Mouse (Mus musculus): ENCODE data around the gene Peak1.

Peak1 gene

DNA sequence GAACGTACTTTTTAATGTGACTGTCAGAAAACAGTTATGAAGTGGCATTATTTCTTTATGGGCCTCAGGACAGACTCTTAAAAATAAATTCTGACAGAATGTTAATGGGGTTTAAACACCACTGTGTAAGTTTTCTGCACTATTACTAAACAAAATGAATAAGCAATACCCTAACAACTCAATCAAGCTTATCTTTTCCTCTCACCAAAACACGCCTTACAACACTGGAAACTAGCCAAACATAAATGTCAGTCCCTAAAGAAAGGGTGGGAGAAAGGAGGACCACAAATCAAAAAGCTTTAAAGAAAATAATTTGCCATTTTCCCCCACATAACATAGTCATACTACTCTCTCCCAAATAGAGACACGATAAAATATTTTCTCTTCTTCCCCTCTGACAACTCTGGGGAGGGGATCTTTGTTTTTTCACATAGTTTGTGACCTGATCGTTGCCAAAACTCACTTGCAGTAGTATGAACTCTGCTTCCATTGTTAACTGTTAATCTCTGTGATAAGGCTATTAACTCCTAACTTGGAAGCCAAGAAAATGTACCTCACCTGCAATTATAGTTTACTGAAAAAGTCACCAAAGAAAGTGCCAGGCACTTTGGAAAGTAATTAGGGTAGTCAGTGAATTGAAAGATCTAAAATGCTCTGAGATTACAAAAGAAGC is 1.8 kb downstream of the Peak1 start:
- no peak for DNase-seq (ENCODE audit: low spot score in 2 of 2)

DNA sequence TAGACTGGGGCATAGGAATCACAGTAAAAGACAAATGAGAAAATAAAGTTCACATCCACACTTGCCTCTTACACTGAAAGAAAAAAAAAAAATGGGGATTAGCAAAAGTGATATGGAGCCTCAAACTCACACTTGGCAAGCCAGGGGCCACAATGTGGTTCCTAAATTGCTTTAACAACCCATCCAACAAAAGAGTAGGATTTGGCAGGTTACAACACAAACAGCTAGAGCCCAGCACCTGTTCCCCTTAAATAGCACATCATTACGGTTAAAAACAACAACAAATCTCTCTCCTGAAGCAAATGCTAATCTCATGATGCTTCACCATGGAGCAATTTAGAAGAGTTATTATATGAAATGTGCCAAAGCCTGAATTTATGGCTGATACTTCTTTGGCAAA is 2.5 kb downstream of the Peak1 start:
- no peak for DNase-seq (ENCODE audit: low spot score in 2 of 2)

DNA sequence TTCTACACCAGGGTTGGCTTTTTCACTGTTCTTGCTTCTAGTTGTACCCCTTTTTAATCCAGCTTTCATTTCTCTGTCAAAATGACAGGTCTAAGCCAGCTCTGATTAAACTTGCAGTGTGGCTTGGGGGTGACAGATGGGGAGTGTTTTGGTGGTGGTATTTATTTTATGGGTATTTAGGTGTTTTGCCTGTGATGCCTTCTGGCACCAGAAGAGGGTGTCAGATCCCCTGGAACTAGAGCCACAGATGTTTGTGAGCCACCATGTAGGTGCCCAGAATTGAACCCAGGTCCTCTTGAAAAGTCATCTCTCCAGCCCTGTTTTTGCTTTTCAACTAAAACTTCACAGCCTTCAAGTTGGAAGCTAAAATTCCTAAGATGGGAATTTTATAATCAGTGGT is 3.5 kb downstream of the Peak1 start:
- no peak for DNase-seq (ENCODE audit: low spot score in 2 of 2)

DNA sequence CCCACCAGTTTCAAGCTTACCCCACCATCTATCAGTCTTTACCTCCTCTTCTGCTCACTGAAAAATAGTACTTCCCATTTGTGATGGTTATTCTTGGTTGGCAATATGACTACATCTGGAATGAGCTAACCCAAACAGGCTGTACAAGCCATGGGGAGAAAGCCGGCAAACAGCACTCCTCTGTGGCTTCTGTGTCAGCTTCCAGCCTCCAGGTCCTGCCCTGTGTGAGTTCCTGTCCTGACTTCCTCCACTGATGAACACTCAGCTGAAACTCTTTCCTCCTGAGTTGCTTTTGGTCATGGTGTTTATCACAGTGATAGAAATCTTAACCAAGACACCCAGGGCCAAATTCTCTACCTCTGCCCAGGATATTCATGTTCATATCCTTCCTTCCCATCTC is 5.2 kb downstream of the Peak1 start:
- no peak for DNase-seq (ENCODE audit: low spot score in 2 of 2)

DNA sequence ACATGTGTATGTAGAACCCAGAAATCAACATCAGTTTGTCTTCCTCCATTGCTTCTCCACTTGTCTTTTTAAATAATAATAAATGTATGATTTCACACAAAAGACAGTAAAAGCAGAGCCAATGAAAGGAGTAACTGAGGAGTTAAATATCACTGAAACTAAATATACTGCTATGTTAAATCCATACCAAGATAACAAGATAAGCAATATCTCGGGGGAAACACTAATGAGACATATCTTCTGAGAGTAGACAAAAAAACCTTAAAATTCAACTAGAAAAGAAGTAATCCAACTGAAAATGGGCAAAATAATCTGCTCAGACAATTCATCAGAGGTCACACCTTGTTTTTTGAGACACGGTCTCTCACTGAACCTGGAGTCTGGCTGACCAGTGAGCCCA is 7.9 kb downstream of the Peak1 start:
- no peak for DNase-seq (ENCODE audit: low spot score in 2 of 2)

DNA sequence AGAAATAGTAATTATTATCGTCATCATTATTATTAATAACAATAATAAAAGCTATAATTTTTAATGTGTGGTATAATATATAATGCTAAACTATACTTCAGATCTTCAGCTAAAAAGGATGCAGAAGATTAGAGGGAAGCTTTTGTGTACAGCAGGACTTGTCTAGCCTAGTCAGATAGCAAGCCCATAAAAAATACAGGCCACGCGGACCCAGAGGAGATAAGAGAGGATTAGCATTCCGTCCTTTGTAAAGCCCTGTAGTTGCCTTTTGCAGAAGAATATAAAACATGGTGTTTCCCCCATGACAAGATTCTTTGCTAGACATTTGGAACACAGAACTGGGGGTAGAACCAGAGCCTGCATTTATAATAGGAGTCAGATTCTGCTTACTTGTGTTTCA is 13.2 kb downstream of the Peak1 start:
- DNase-seq (ENCODE audit: low spot score in 2 of 2): no peak

DNA sequence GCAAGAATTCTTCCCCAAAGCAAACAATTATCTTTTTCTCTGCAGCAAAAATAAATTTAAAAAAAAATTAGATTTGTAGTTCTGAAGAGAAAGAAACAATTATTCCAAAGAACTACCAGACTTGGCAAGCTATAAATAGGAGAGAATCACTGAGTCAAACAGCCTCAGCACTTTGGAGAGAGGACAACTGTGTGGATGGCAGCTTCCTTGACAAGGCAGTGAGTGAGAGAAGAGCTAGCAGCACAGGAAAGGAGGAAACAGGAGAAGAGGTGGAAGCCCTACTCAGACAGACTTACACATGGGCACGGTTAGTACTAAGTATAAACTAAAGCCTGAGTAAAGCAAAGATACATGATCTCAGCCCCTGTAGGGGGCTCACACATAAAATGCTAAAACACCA is 21.6 kb downstream of the Peak1 start:
- no peak for DNase-seq (ENCODE audit: low spot score in 2 of 2)

DNA sequence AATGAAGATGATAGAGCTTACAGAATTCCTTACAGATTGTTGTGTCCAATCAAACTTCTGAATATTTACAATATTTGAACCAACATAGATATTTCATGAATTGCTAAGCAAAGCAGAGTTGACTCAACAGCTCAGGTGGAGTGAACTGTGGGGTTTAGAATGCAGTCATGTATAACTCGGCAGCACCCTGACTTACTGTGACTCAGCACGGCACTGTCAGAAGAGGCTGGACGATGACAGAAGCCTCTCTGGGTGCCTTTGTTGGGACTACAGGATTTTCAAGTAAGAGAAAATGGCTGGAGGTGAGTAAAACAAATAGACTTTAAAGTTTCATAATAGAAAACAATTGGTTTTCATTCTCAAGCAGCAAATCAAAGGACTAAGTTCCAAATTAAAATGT is 25.0 kb downstream of the Peak1 start:
- no peak for DNase-seq (ENCODE audit: low spot score in 2 of 2)

DNA sequence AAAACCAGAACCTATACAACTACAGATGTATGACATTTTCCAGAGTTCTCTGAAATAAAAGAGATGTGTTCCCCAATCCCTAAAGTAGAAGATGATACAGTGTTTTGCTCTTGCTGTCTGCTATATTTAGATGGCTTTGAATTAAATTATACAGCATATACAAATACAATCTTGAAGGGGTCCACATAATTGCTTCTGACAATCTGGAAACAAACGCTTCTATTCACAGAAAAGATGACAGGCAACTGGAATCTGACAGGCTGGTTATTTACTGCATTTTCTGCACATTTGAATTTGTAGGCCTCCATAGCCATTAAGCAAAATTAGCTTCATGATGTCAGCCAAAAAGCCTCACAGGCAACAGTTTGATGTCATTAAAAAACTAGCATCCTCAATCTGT is 35.1 kb downstream of the Peak1 start:
- no peak for DNase-seq (ENCODE audit: low spot score in 2 of 2)

DNA sequence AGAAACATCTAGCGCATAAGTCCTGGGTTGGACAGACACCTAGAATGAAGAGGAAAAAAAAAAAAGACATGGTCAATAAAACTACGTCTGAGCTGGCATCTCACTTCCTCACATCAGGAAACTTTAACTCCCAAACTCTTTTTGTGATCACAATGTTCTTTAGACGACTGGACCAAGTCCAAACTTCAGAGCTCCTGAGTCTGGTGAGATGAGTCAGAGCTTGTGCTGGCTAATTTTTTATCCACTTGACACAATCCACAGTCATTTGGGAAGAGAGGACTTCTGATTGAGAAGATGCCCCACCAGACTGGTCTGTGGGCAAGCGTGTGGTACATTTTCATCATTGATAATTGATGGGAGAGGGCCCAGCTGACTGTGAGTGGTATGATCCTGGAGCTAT is 43.5 kb downstream of the Peak1 start:
- no peak for DNase-seq (ENCODE audit: low spot score in 2 of 2)

DNA sequence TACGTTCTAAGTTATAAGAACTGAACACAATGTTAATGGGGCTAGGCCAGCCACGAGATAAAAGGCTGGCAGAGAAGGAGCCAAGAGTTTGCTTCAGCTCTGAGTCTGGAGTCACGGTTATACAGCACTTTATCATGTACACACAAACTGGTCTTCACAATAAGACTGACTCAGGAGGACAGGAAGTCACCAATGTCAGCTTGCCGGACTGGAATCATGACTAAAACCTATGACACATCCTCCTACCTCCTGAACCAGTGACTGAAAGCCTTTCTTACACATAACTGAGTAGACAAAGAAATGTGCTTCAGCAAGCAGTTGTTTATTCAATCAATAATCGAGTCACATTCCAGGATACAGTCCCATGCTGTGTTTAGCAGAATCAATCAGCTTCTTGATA is 47.2 kb downstream of the Peak1 start:
- peak; percentile 13 to 19 for DNase-seq (ENCODE audit: low spot score in 2 of 2)

DNA sequence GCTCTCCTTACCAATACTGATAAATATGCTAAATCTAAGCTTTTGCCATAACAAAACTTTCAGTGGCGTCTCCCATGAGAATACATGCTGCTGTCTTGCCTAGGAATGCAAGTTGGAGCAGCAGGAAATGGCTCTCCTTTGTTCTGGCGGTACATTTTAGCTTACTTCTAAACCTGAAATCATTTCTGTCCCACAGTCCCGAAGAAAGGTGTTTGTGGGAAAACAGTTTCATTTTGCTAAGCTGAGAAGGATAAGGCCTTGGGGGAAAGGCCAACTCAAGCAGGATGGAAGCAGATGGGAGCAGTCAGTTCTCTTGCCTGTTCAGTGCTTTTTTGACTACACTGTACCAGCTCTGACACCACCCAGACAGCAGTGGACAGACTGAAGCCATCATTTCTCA is 49.1 kb downstream of the Peak1 start:
- no peak for DNase-seq (ENCODE audit: low spot score in 2 of 2)

DNA sequence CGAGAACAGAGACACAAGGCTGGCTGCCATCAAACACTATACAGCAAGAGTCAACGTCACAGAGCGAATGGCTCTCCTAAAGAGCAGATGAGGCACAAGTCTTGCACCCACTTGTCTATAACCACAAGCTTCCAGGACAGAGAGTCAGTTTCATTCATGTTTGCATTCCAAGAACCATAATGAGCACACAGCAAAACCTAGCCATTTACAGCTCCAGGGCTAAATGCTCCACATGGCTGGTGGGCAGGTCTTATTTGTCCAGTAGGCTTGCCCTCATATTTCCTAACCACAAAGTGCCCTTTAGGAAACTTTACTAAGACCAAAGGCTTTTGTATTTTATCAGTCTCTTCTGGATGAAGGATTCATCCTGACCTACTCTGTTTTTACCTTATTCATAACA is 54.6 kb downstream of the Peak1 start:
- no peak for DNase-seq (ENCODE audit: low spot score in 2 of 2)

DNA sequence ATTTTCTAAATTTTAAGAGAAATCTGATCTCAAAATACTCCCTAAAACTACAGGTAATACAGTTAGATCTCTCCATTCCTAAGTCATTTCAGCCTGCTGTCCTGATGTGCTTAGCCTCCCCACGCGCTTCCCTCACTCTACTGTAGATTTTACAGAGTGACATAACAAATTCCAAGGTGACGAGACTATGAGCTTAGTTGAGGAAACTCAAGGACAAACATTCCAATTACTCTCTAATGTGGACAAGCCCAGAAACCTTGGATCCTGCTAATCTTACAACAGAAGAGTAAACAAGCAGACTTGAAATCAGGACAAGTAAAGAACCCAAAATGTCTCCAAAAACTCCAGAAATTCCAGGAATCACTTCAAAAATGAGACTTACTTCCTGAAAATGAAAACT is 58.6 kb downstream of the Peak1 start:
- no peak for DNase-seq (ENCODE audit: low spot score in 2 of 2)

DNA sequence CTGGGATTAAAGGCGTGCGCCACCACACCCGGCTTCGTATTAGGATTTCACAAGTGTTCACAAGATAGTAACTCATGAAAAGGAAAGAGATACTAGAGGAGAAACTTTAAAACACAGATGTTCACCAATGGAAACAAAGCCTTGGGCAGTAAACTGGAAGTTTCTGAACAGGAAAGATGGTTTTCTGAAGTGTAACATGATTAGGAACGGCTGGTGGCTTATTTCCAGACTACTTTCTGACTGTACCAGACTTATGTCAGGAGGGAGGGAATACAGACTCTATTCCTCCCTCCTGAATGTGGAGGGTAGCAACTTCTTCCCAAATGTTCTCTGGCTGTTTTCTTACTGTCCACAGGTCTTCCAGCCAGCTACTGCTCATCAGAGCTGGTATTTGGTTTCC is 62.7 kb downstream of the Peak1 start:
- no peak for DNase-seq (ENCODE audit: low spot score in 2 of 2)

DNA sequence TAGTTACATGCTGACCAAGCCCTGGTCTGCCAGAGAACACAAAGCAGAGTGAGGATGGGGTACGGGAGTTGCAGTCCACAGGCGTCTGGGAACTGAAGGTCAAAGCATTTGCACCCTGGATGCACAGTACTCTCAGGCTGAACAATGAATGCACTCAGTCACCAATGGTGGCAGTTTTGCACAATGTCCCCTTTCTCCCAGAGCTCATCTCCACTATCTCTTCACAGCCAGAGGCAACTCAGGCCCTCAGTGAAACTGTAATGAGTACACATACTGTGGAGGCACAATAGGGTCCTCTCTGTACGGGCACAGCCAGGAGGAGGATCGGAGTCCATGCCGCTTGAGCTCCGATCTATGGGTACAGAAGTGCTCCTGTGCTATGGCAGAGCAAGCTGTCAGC is 71.5 kb downstream of the Peak1 start:
- DNase-seq (ENCODE audit: low spot score in 2 of 2): no peak

DNA sequence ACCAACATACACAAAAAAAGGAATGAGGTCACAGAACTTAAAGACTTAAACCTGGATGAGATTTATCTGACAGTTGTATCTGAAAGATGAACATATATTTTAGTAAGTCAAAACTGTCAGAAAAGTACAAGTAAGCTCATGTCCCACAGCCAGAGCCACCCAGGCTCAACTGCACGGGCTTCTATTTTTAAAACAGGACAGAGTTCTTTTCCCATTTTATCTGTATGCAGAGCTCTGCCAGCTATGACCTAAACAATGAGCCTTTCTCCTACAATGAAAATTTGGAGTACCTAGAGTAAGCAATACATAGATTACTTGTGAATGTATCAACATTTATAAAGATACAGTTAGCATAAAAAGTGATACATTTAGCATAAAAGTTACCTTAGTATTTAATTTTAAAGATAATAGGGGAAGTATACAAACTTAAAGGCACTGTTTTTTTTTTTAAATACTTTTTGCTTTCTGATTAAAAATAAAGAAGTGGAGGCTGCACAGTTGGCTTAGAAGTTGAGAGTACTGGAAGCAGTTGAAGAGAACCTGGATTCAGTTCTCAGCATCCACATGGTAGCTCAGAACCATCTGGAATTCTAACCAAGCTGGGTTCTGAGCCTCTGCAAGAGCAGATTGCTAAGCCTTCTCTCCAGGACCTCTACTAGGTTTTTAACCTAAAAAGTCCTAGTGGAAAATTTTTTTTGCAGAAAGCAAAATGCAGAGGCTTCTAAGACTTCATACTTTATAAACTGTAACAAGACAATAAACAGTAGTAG is 78.3 kb downstream of the Peak1 start:
- no peak for DNase-seq (ENCODE audit: low spot score in 2 of 2)

DNA sequence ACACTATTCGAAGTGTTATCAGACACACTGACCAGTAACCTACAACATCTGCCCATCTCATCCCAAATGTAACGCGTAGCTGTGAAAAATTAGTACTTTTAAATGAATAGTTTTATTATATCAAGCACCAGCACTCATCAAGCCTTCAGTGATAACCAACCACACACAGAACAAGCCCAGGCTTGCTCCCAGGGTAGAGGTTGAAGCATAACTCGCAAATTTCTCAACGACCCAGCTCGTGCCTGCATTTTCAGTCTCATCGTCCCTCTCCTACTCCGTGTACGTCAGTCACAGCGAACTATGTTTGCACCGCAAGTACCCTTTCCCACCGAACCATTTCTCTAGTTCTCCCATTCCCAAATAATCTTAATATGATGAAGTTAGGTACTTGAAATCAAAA is 83.5 kb downstream of the Peak1 start:
- peak in 1 of 2 experiments; percentile 15 for DNase-seq (ENCODE audit: low spot score in 2 of 2)

DNA sequence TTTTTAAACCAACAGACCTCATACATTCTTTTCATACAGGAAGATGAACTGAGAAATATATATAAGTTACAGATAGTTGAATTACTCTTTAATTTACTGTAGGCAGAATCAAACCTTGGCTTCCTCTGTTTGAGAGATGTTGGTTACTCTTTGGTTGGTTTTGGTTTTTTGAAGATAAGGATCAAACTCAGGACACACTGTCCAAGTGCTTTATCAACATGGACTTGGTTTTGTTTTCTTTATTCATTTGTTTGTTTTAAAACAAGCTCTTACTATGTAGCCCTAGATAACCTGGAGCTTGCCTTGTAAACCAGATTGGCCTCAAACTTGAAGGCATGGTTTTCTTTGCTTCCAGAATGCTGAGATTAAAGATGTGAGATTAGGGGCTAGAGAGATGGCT is 85.1 kb downstream of the Peak1 start:
- no peak for DNase-seq (ENCODE audit: low spot score in 2 of 2)

DNA sequence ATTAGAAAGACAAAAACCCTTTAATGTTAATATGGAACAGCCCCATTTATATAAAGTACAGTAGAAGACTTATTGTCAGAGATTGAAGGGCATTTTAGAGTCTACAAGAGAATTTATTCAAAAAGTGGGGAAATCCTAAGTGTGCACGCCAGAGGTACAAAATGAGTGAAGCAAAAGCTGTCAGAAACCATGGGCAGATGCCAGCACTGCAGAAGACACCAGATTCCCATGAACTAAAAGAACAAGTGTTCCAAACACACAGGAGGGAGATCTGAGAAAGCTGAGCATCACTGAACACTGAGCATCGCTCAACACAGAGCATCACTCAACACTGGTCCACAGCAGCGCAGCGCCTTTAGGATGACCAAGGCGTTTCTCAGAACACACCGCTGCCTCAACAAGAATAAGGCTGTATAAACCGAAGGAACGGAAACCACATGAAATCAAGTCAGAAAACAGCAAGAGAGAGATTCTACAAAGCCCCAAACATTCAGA is 91.3 kb downstream of the Peak1 start:
- no peak for DNase-seq (ENCODE audit: low spot score in 2 of 2)

DNA sequence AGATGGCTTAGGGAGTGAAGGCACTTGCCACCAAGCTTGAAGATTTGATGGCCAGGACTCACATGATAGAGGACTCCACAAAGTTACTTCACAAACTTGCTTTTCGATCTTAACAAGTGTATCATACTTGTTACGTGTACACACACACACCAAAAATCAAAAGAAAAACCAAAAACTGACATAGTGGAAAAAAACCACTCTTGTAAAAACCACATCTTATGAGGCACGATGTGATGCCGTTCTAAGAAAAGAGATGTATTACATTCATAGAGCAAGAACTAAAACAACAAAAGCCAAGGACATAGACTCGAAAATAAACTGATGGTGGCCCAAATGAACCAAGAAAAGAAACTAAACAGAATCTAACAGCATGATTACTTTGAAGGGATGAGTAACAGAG is 92.1 kb downstream of the Peak1 start:
- DNase-seq (ENCODE audit: low spot score in 2 of 2): no peak

DNA sequence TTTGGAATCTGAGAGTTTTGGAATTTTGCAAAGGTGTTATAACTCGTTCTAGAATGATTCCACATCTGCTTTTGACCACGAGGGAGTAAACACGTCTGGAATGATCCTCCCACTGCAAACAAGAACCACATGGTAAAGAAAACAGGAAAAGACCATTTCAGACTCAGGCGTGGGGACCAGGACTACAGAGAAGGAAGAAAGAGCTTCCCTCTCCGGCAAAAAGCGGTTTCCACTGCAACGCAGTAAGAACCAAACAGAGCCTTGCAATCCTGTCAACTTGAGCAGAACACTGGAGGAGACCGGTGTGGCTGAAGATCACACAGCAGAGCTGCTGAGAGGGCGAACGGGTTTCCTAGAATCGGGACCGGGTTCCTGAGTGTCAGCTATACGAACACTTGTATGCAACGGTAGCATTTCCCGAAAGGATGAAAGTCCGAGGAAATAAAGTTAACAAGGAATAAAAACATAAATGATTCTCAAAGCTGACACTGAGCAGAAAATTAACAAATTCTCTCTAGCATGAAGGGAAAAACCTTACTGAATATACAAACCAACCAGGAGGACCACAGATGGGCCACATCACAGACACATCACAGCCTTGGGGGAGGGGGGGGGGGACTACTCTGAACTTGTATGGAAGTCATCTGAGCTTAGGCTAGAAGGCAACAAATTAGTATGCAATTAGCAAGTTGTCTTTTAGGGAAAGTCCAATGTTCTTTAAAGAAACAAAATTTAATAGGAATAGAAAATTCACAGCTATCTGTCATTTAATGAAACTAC is 93.1 kb downstream of the Peak1 start:
- DNase-seq (ENCODE audit: low spot score in 2 of 2): peak; percentile 8 to 9

DNA sequence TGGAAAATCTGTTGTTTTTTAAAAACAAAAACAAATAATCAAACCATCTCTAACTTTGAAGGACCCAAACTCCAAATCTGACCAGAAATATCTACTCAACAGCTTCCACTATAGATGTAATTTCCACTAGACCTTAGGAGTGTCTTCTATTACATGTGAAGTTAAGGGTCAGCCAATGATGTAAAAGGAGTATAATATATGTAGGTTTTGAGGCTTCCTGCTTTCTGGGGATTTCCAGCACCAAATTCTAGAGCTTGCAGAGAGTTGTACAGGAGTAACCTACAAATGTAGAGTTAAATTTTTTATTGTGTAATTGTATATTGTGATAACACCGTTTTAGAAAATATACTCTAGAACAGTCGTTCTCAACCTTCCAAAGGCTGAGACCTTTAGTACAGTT is 96.6 kb downstream of the Peak1 start:
- no peak for DNase-seq (ENCODE audit: low spot score in 2 of 2)
